Mouse (Mus musculus): ENCODE measurements around the gene Trim72.

Gene Trim72

DNA sequence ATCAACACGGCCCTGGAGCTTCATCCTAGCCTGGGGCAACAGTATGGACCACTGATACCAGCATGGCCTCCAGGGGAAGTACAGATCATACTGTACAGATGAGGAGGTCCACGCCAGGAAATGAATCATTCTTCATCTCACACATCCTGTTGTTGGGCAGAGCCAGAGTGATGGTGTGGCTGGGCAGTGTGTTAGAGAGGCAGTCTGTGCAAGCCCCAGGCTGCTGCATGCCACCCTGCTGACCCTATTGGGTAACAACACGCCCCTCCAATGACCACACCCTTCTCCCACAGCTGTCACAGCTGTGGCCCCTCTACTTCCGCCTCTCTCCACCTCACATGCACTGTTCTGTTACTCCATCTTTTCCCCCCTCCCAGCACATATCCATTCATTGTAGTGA lies 47.0 kb downstream of the Trim72 start:
- ATAC-seq (ENCODE audit: low TSS enrichment): no peak

- no peak for ATAC-seq (ENCODE audit: low TSS enrichment)
Measured at GRCm38 (mm10) chr7:128053061-128053460, 49.3 kb downstream of the Trim72 start.

DNA sequence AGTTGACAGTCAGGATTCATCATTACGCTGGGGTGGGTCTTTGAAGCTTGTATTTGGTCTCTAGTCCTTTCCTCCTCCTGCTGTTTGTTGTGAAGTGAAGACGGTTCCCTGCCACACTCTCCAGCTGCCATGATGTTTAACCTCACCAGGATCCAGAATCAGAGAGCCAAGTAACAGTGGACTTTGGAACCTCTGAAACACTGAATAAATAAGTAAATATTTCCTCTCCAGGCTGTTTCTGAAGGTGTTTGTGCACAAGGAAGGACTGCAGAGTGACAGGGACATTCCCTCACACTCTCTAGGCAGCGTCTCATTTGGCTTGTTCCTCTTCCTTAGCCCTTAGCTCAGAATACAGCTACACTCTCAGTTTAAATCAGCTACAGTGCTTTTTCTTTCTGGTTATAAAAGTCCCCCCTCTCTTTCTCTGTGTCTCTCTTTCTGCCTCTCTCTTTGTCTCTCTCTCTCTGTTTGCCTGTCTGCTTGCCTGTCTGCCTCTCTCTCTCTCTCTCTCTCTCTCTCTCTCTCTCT lies 53.2 kb downstream of the Trim72 start:
- no peak for ATAC-seq (ENCODE audit: low TSS enrichment)

- no peak for ATAC-seq (ENCODE audit: low TSS enrichment)
Measured at GRCm38 (mm10) chr7:128057860-128058259, 54.1 kb downstream of the Trim72 start.

GRCm38 (mm10) chr7:128058576-128058975 lies 54.8 kb downstream of the Trim72 start:
- no peak for ATAC-seq (ENCODE audit: low TSS enrichment)

- ATAC-seq (ENCODE audit: low TSS enrichment): no peak
Measured at GRCm38 (mm10) chr7:128059091-128059490, 55.3 kb downstream of the Trim72 start.

Measured in frontal cortex, adult (tissue).